Mouse (Mus musculus): Measurements from ENCODE around the gene Rmnd5a.

DNA sequence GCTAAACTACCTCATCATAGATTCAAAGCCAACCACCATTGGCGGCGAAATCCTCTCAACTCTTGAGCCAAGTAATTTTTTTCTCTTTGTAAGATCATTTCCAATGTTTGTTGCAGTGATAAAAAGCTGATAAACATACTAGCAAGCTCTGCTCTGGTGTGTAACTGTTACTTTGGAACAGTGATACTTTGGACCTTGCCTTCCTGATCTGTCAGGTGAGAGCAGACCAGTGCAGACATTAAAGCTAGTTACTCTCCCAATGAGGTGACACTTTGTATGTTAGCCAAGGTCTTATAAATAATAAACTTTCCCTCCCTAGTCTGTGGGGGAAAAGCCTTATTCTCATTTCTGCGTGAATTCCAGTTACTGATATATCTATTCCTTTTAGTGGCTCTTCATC lies 35.2 kb upstream of the Rmnd5a start:
- TF ChIP-seq CTCF (IDR thresholded peaks at IDR 0.05; ENCODE audit: insufficient read depth, low read depth, low read length) (no peak), POLR2A (IDR thresholded peaks at IDR 0.05; ENCODE audit: insufficient read depth, low read depth, low read length) (no peak)

All from olfactory bulb, adult 2 months (tissue).